Mouse (Mus musculus) spleen, adult 2 months (tissue): ENCODE data around the gene D7Ertd443e. TPM values are rescaled to one million over a fixed set of nuclear protein-coding genes. Genes with fewer than 3 reads are reported as not detected.

Source experiments
- DNase-seq, 2 experiments: peaks; one replicate each; pipeline versions ENCODE4 v3.0.0 to v3.0.0-alpha.2; 2012 to 2021; ENCODE audit warnings: low spot score in 2 of 2, low read depth in 1 of 2
- H3K27ac ChIP-seq: fragments of 200-500 bp; 2 replicates; pipeline ENCODE4 v1.5.1; 2012; ENCODE audit warnings: low read length, inconsistent platforms; ENCODE audit not compliant: insufficient read depth
- H3K27me3 ChIP-seq: fragments of 200-500 bp; 2 replicates; pipeline ENCODE4 v1.6.1; 2012; ENCODE audit warnings: mild to moderate bottlenecking, moderate library complexity, low read length, inconsistent platforms; ENCODE audit not compliant: control insufficient read depth, insufficient read depth
- H3K36me3 ChIP-seq: fragments of 200-500 bp; 2 replicates; pipeline ENCODE4 v1.6.1; 2012; ENCODE audit warnings: mild to moderate bottlenecking, low read length, inconsistent platforms; ENCODE audit not compliant: control insufficient read depth, insufficient read depth
- H3K4me1 ChIP-seq: fragments of 200-500 bp; 2 replicates; pipeline ENCODE4 v1.6.1; 2011; ENCODE audit warnings: inconsistent platforms; ENCODE audit not compliant: control insufficient read depth, insufficient read depth, insufficient read length
- H3K4me3 ChIP-seq: fragments of 200-500 bp; 2 replicates; pipeline ENCODE4 v1.5.1; 2011; ENCODE audit warnings: mild to moderate bottlenecking, inconsistent platforms; ENCODE audit not compliant: insufficient read depth, insufficient read length; ENCODE audit errors: extremely low read depth
- CTCF ChIP-seq: fragments of 200-500 bp; IDR thresholded peaks from 2 replicates; pipeline ENCODE4 v1.5.1; 2011; ENCODE audit warnings: mild to moderate bottlenecking, inconsistent platforms; ENCODE audit not compliant: insufficient read depth, insufficient read length, insufficient replicate concordance; ENCODE audit errors: extremely low read depth
- POLR2A ChIP-seq: fragments of 200-500 bp; IDR thresholded peaks from 2 replicates; pipeline ENCODE4 v1.6.1; 2011; ENCODE audit warnings: low read depth, low read length, inconsistent platforms
- WGBS: fragments of 180-500 bp; shearing (Covaris S2); methylation state at CpG from one replicate; pipeline ENCODE4 v1.1.7; 2018; 5-methylcytosine and 5-hydroxymethylcytosine counted together
- polyA plus RNA-seq: library from polyadenylated mRNA; depleted of rRNA; stranded (reverse); fragments of >200 nt; gene quantifications from 2 replicates; pipeline ENCODE4 v1.2.3, GENCODE M21; 2012

D7Ertd443e gene
- polyA plus RNA-seq, 1 experiment, result 0.08 TPM

DNA sequence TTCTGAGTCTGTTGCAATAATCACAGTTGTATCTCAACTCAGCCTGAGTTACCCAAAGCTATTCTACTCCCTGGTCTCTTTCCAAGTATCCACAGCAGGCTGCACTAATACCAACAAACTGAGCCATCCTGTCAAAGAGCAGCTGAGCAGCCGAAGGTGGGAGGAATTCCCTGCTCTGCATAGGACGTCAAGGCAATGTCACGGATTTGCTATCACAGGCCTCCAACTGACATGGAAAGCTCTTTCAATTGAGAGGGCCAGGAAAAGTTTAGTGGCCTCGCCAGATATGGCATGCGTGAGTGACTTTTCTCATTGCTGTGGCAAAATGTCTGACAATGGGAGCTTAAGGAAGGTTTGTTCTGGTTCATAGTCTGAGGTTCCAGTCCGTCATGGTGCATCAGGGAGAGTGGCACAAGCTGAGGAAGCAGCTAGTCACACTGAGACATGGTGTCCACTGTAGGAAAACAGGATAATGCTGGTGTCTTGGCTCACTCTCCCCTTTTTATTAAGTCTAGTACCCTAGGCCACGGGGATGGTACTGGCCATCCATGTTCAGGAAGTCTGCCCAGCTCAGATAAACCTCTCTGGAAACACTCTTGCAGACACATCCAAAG, 23.1 kb downstream of the D7Ertd443e start:
- no peak overlapping the region for H3K27ac ChIP-seq
- WGBS, result 87% methylated on average over 7 of the region's 7 CpGs
- no peaks in the 10 kb centered on the region for H3K36me3 ChIP-seq
- no peaks in the 10 kb centered on the region for H3K4me1 ChIP-seq
- no peaks in the 10 kb centered on the region for H3K27me3 ChIP-seq
- no peak overlapping the region for H3K4me3 ChIP-seq
- TF ChIP-seq POLR2A (no peak), CTCF (no peak)
- DNase-seq, result no peak

DNA sequence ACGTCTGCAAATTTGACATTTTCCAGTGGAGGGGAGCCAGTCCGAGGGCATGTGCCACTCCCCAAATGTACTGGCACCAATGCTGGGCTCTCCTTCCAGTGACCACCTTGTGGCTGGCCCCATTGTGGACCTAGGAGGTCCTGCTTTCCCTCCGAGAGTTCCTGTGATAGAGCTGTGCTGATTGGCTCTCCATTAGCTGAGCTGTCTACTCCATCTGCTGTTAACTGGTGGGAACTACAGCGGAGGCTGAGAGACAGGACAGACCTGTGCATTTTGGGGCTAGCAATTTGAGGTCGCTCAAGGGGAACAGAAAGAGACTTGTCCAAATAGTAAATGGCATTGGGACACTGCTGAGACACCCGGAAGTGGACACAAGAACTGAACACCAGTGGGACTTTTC, 36.6 kb downstream of the D7Ertd443e start:
- no peak for TF ChIP-seq CTCF
- no peak for TF ChIP-seq POLR2A
- DNase-seq, result no peak
- H3K4me3 ChIP-seq, result no peak overlapping the region
- no peak overlapping the region for H3K27ac ChIP-seq
- no peaks in the 10 kb centered on the region for H3K36me3 ChIP-seq
- no peaks in the 10 kb centered on the region for H3K4me1 ChIP-seq
- no peaks in the 10 kb centered on the region for H3K27me3 ChIP-seq
- 37% methylated on average over 6 of the region's 6 CpGs for WGBS

GRCm38 (mm10) chr7:134342202-134342601, 43.3 kb downstream of the D7Ertd443e start:
- Histone ChIP-seq H3K27ac (no peak overlapping the region), H3K36me3 (no peaks in the 10 kb centered on the region), H3K27me3 (no peaks in the 10 kb centered on the region), H3K4me3 (no peak overlapping the region), H3K4me1 (no peaks in the 10 kb centered on the region)
- 92% methylated on average over 2 of the region's 2 CpGs for WGBS
- TF ChIP-seq CTCF, result no peak
- no peak for TF ChIP-seq POLR2A
- no peak for DNase-seq

- H3K27me3 ChIP-seq, result no peaks in the 10 kb centered on the region
- no peak overlapping the region for H3K4me3 ChIP-seq
- H3K36me3 ChIP-seq, result no peaks in the 10 kb centered on the region
- TF ChIP-seq CTCF (no peak), POLR2A (no peak)
- H3K4me1 ChIP-seq, result no peaks in the 10 kb centered on the region
- no peak overlapping the region for H3K27ac ChIP-seq
- 44% methylated on average over 3 of the region's 3 CpGs for WGBS
- DNase-seq, result no peak
Observed at GRCm38 (mm10) chr7:134335951-134336350, 49.5 kb downstream of the D7Ertd443e start.

- H3K36me3 ChIP-seq, result no peaks in the 10 kb centered on the region
- H3K4me1 ChIP-seq, result no peaks in the 10 kb centered on the region
- no peaks in the 10 kb centered on the region for H3K27me3 ChIP-seq
- no peak for DNase-seq
- no peak overlapping the region for H3K4me3 ChIP-seq
- no peak overlapping the region for H3K27ac ChIP-seq
- TF ChIP-seq CTCF, result no peak
- 89% methylated on average over 10 of the region's 10 CpGs for WGBS
Observed at GRCm38 (mm10) chr7:134320979-134321378, 64.5 kb downstream of the D7Ertd443e start.

- H3K4me1 ChIP-seq, result no peaks in the 10 kb centered on the region
- H3K27ac ChIP-seq, result no peak overlapping the region
- WGBS, result 83% methylated on average over 3 of the region's 3 CpGs
- H3K4me3 ChIP-seq, result no peak overlapping the region
- no peaks in the 10 kb centered on the region for H3K27me3 ChIP-seq
- DNase-seq, result no peak
- H3K36me3 ChIP-seq, result no peaks in the 10 kb centered on the region
- TF ChIP-seq CTCF (no peak), POLR2A (no peak)
Observed at GRCm38 (mm10) chr7:134302084-134302483, 83.4 kb downstream of the D7Ertd443e start.

GRCm38 (mm10) chr7:134301285-134301684, 84.2 kb downstream of the D7Ertd443e start:
- DNase-seq, result no peak
- Histone ChIP-seq H3K36me3 (no peaks in the 10 kb centered on the region), H3K27ac (no peak overlapping the region), H3K4me1 (no peaks in the 10 kb centered on the region), H3K27me3 (no peaks in the 10 kb centered on the region), H3K4me3 (no peak overlapping the region)
- no peak for TF ChIP-seq CTCF
- TF ChIP-seq POLR2A, result no peak
- WGBS, result 55% methylated on average over 8 of the region's 8 CpGs

DNA sequence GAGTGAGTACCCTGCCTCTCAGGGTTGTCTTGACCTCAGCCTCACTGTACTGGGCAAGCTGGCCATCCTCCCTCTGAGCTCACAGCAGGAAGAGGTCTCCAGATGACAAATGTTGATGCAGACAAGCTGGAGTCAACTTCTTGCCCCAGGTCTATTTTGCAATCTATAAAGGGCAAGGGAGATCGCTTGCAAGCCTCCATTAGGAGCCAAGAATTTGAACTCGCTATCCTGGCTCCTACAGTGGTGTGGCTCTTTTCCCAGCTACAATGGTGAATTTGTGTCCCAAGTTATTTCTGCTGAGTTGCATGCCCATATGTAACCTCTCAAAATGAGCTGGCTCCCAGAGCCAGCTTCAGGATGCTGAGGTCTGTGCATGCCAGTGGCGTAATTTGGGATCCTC, 92.7 kb downstream of the D7Ertd443e start:
- Histone ChIP-seq H3K36me3 (no peaks in the 10 kb centered on the region), H3K27me3 (no peaks in the 10 kb centered on the region), H3K4me1 (no peaks in the 10 kb centered on the region), H3K4me3 (no peak overlapping the region), H3K27ac (no peak overlapping the region)
- 84% methylated on average over 3 of the region's 3 CpGs for WGBS
- no peak for TF ChIP-seq CTCF
- no peak for TF ChIP-seq POLR2A
- DNase-seq, result no peak
